Mouse (Mus musculus) T-helper 2 cell (primary cell): ENCODE data around the gene Sf1.

Experiments used
- in situ Hi-C: fragments of 300-600 bp; cut with MboI, MseI; formaldehyde crosslinking; loops from one replicate; pipeline ENCODE4 v1.15.1; 2025; ENCODE audit warnings: high pct_unique_total_duplicates

Sf1 gene

GRCm38 (mm10) chr19:6418233-6418879 lies 54.9 kb downstream of the Sf1 start, which contains the start of gene Nrxn2:
TSS of gene Nrxn2 (plus strand) at chr19:6418731.
- in situ Hi-C loops: loop anchor here (5.0 kb wide), 1 partner anchor 59 kb away; no protein-coding TSS in a partner anchor

GRCm38 (mm10) chr19:6418984-6419692 lies 55.6 kb downstream of the Sf1 start:
- in situ Hi-C loops: loop anchor here (5.0 kb wide), 1 partner anchor 58 kb away; no protein-coding TSS in a partner anchor

- in situ Hi-C loops: loop anchor here (5.0 kb wide), 1 partner anchor 57 kb away; no protein-coding TSS in a partner anchor
These were observed 56.4 kb downstream of the Sf1 start for GRCm38 (mm10) chr19:6419805-6420310.

GRCm38 (mm10) chr19:6420481-6421210 lies 57.2 kb downstream of the Sf1 start:
- in situ Hi-C loops: no loop called here

GRCm38 (mm10) chr19:6421211-6421590 lies 57.7 kb downstream of the Sf1 start:
- in situ Hi-C loops: no loop called here

GRCm38 (mm10) chr19:6422014-6422413 lies 58.5 kb downstream of the Sf1 start:
- in situ Hi-C loops: no loop called here

GRCm38 (mm10) chr19:6423241-6423640 lies 59.8 kb downstream of the Sf1 start:
- in situ Hi-C loops: no loop called here

GRCm38 (mm10) chr19:6424137-6424881 lies 60.8 kb downstream of the Sf1 start:
- in situ Hi-C loops: no loop called here

GRCm38 (mm10) chr19:6425595-6425994 lies 62.1 kb downstream of the Sf1 start:
- in situ Hi-C loops: no loop called here

- in situ Hi-C loops: no loop called here
These were observed 63.4 kb downstream of the Sf1 start for GRCm38 (mm10) chr19:6426703-6427500.
